Mouse (Mus musculus): ENCODE data around the gene Fam118a. TPM values are rescaled to one million over a fixed set of nuclear protein-coding genes. Genes with fewer than 3 reads are reported as not detected.
A peak's percentile ranks its signal among the peaks of the same experiment; 100 is the strongest.

Fam118a gene
- polyA plus RNA-seq, 1 experiment, result not detected

DNA sequence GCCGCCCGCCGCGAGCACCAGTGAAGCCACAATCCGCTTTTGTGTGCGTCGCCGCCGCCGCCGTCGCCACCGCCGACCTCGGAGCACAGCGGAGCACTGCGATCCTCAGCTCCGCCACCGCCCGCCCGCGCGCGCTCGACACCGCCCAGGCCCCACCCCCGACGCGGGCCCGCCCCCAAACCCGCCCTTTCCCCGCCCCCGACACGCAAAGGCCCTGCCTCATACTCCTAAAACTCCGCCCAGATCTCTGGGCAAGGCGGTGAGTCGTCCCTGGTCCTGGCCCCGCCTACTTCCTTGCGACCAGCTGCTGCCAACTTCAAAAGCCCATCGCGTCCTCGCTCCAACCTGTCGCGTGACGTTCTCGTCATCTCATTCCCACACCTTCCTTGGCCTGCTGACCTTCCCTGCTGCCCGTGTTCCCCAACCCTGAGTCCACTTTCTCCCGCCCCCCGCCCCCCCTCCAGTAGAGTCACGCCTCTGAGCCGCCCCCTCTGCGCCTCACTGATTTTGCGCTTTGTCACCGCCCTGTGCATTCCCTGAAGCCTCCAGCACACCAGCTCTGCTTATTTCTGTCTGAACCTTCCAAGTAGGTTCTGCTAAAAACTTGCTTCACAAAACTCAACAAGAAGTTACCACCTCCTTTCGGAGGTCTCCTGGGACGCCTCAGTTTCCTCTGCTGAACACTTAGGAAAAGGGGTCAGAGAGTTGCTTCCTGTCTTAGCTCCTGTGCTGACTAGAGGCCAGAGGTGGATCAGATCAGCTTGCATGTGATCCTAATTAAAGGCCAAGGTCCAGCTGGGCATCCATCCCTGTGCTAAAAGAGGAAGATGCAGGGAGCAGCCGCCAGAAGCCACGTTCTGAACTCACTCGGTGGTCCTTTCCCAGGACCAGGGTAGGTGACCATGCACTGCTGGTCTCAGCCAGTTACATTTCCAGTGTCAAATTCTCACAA is 40.6 kb upstream of the Fam118a start, which contains the start of gene 5031439G07Rik:
TSS of gene 5031439G07Rik (minus strand) at position 678 of the 952 bp plus-strand sequence.
- Histone ChIP-seq H3K4me1 (ENCODE audit: control insufficient read depth, insufficient read depth, low read length) (peaks cover 44% of the 10 kb centered on the region), H3K4me3 (ENCODE audit: insufficient read depth, low read depth, low read length) (peak within 1 kb of the TSS; percentile 95), H3K27ac (ENCODE audit: insufficient read depth, low read depth, low read length) (peak within 1 kb of the TSS; percentile 50)
- 3% methylated on average over 59 of the region's 59 CpGs for WGBS
- TF ChIP-seq POLR2A (IDR thresholded peaks at IDR 0.05; ENCODE audit: insufficient read depth, low read depth, low read length), result 0 out of 2 replicates have a peak, but pooled peaks have one; percentile 42
- TF ChIP-seq CTCF (IDR thresholded peaks at IDR 0.05; ENCODE audit: insufficient read depth, low read depth, low read length), result no peak

DNA sequence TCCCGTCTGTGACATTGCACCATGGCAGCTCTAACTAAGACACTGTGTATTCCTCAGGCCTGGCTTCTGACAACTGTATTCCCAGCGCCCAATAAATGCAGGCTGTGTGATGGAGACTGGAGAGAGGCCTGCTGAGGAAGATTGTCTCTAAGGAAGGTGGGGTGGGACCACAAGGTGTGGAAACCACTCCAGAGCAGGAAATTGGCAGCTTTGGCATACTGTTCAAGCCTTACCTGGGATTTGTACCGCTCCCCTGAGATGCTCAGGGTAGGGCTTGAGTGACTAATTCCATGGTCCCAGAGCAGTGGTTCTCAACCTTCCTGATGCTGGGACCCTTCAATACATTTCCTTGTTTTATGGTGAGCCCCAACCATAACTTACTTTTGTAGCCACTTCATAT is 39.6 kb upstream of the Fam118a start:
- no peak for TF ChIP-seq POLR2A (IDR thresholded peaks at IDR 0.05; ENCODE audit: insufficient read depth, low read depth, low read length)
- TF ChIP-seq CTCF (IDR thresholded peaks at IDR 0.05; ENCODE audit: insufficient read depth, low read depth, low read length), result no peak
- Histone ChIP-seq H3K4me3 (ENCODE audit: insufficient read depth, low read depth, low read length) (no peak overlapping the region), H3K4me1 (ENCODE audit: control insufficient read depth, insufficient read depth, low read length) (peaks cover 35% of the 10 kb centered on the region), H3K27ac (ENCODE audit: insufficient read depth, low read depth, low read length) (no peak overlapping the region)
- 83% methylated on average over 3 of the region's 3 CpGs for WGBS

DNA sequence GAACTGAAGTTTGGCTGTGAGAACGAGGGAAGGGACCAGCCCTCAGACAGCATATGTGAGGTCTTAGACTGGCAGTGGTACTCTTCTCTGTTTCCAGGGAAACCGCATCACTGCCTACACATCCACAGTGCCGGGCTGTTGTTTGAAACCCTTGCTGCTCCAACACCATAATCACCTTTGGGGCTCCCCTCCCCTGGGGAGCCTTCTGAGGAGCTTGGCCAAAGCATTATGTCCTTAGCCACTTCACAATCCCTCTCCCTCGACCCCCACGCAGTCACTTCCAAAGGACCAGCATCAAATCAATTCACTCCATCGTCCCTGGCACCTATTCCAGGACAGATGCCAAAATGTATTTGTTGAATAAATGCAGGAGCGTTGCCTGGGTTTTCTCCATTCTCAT is 39.0 kb upstream of the Fam118a start:
- Histone ChIP-seq H3K4me3 (ENCODE audit: insufficient read depth, low read depth, low read length) (no peak overlapping the region), H3K4me1 (ENCODE audit: control insufficient read depth, insufficient read depth, low read length) (peaks cover 39% of the 10 kb centered on the region), H3K27ac (ENCODE audit: insufficient read depth, low read depth, low read length) (no peak overlapping the region)
- 33% methylated on average over 7 of the region's 7 CpGs for WGBS
- TF ChIP-seq POLR2A (IDR thresholded peaks at IDR 0.05; ENCODE audit: insufficient read depth, low read depth, low read length), result no peak
- no peak for TF ChIP-seq CTCF (IDR thresholded peaks at IDR 0.05; ENCODE audit: insufficient read depth, low read depth, low read length)

DNA sequence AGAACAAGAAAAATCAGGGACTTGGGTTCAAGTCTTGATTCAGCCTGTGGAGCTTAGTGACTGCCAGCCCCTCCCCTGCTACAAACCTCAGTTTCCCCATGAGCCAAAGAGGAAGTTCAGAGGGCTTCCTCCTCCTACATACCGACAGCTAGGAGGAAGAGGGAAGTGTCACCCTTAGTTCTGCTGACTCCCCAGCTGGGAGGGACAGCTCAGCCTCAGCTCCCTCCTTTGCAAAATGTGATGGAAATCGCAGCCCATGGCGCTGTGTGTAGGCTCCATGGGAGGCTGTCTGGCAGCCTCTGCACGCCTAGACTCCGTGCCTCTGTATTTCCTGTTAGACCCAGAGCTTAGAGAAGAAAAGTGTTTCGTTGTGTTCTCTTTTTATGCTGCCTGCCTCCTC is 34.2 kb upstream of the Fam118a start:
- Histone ChIP-seq H3K27ac (ENCODE audit: insufficient read depth, low read depth, low read length) (no peak overlapping the region), H3K4me1 (ENCODE audit: control insufficient read depth, insufficient read depth, low read length) (peaks cover 18% of the 10 kb centered on the region), H3K4me3 (ENCODE audit: insufficient read depth, low read depth, low read length) (no peak overlapping the region)
- TF ChIP-seq CTCF (IDR thresholded peaks at IDR 0.05; ENCODE audit: insufficient read depth, low read depth, low read length) (no peak), POLR2A (IDR thresholded peaks at IDR 0.05; ENCODE audit: insufficient read depth, low read depth, low read length) (no peak)
- WGBS, result 26% methylated on average over 6 of the region's 6 CpGs

DNA sequence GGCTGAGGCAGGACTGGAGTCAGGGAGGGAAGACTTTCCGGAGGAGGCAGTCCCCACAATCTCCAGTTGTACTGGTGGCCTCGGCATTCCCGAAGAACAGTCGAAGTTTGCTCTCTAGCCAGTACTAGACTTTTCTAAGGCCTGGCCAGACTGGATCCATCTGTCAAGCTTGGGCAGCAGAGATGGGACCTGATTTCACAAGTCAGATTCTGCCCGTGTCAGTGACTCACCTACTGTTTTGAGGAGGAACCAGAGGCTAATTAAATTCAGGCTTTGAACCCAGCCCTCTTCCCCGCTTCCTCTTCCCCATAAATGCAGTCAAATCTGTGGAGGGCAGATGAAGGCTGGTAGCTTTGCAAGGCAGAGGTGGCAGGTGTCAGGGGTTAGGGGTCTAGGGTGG is 33.7 kb upstream of the Fam118a start:
- Histone ChIP-seq H3K4me1 (ENCODE audit: control insufficient read depth, insufficient read depth, low read length) (peaks cover 14% of the 10 kb centered on the region; the same call in 1 of the 2 replicates), H3K4me3 (ENCODE audit: insufficient read depth, low read depth, low read length) (no peak overlapping the region), H3K27ac (ENCODE audit: insufficient read depth, low read depth, low read length) (no peak overlapping the region)
- WGBS, result 69% methylated on average over 6 of the region's 6 CpGs
- TF ChIP-seq CTCF (IDR thresholded peaks at IDR 0.05; ENCODE audit: insufficient read depth, low read depth, low read length), result no peak
- no peak for TF ChIP-seq POLR2A (IDR thresholded peaks at IDR 0.05; ENCODE audit: insufficient read depth, low read depth, low read length)

DNA sequence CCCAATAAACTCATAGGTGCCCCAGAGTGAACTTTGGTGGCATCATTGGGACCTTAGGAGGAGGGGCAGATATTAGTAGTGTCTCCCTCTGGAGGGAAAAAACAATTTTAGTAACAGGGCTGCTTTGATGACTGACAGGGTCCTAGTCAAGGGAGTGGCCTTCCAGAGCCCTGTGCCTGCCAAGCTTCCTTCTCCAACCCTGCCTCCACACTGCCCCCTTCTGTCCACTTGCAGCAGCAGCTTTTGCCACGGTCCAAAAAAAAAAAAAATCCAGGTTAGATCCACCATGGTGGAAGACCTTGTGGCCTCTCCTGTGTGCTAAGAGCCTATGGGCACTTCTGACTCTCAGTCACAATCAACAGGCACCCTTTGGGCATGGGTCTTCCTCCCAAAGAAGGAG is 32.8 kb upstream of the Fam118a start:
- TF ChIP-seq POLR2A (IDR thresholded peaks at IDR 0.05; ENCODE audit: insufficient read depth, low read depth, low read length) (no peak), CTCF (IDR thresholded peaks at IDR 0.05; ENCODE audit: insufficient read depth, low read depth, low read length) (peak; percentile 47)
- Histone ChIP-seq H3K4me1 (ENCODE audit: control insufficient read depth, insufficient read depth, low read length) (peaks cover 15% of the 10 kb centered on the region; the same call in 1 of the 2 replicates), H3K4me3 (ENCODE audit: insufficient read depth, low read depth, low read length) (no peak overlapping the region), H3K27ac (ENCODE audit: insufficient read depth, low read depth, low read length) (no peak overlapping the region)
- WGBS, result 0% methylated on average over 1 of the region's 1 CpGs

DNA sequence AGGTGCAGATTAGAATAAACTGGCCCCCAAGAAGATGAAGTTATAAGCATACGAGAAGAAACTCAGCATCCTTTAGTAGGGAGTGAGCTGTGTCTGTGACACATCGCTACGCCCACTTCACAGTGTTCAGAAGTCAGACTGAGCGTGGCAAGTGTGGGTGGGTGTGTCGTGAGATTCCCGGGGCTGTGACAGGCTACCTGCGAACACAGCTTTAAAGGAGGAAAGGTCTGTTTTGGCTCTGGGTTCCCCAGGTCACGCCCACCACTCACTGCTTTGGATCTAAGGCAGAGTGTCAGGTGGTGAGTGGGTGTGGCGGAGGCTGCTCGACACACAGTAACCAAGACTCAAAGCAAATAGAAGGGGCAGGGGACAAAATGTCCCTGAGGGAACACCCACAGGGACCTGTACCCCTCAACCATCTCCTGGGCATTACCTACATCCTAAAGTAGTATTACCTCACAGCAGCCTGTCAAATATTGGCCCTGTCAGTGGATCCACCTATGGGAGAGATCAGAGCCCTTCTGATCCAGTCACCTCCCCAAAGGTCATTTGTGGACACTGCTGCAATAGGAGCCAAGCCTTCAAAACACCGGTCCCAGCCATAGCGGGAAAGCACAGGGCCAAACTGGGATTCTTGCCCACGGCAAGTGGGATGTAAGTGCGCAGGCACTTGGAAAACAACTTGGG is 30.8 kb upstream of the Fam118a start:
- H3K27ac ChIP-seq (ENCODE audit: insufficient read depth, low read depth, low read length), result no peak overlapping the region
- WGBS, result 58% methylated on average over 14 of the region's 14 CpGs
- H3K4me3 ChIP-seq (ENCODE audit: insufficient read depth, low read depth, low read length), result no peak overlapping the region
- TF ChIP-seq POLR2A (IDR thresholded peaks at IDR 0.05; ENCODE audit: insufficient read depth, low read depth, low read length), result no peak
- no peak for TF ChIP-seq CTCF (IDR thresholded peaks at IDR 0.05; ENCODE audit: insufficient read depth, low read depth, low read length)
- peaks cover 22% of the 10 kb centered on the region for H3K4me1 ChIP-seq (ENCODE audit: control insufficient read depth, insufficient read depth, low read length)

DNA sequence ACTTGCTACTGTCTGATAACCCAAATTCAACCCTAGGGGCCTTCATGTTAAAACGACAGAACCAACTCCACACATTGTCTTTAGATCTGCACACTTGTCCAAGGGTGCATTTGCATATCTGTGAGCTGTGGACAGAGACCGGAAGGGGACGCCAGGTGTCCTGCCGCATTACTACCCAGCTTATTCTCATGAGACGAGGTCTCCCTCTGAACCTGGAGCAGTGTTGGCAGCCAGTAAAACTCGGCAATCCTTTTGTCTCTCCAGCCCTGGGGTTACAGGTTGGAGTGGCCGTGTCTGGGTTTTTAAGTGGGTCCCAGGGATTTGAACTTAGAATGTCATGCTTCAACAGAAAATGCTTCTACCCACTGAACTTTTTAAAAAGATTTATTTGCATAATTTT is 28.8 kb upstream of the Fam118a start:
- no peak for TF ChIP-seq POLR2A (IDR thresholded peaks at IDR 0.05; ENCODE audit: insufficient read depth, low read depth, low read length)
- TF ChIP-seq CTCF (IDR thresholded peaks at IDR 0.05; ENCODE audit: insufficient read depth, low read depth, low read length), result no peak
- 69% methylated on average over 7 of the region's 7 CpGs for WGBS

More for the DNA sequence above, 28.8 kb upstream of the Fam118a start:
- no peak overlapping the region for H3K27ac ChIP-seq (ENCODE audit: insufficient read depth, low read depth, low read length)
- H3K4me1 ChIP-seq (ENCODE audit: control insufficient read depth, insufficient read depth, low read length), result peaks cover 14% of the 10 kb centered on the region
- no peak overlapping the region for H3K4me3 ChIP-seq (ENCODE audit: insufficient read depth, low read depth, low read length)
